Mouse (Mus musculus) E14TG2a.4 (cell line): ENCODE results near the gene Hpgd.

ENCODE experiments used
- CTCF ChIP-seq: conservative IDR thresholded peaks from 2 replicates; pipeline ENCODE4 v1.5.1; 2014; ENCODE audit warnings: low read length
- POU5F1 ChIP-seq: IDR thresholded peaks from 2 replicates; pipeline ENCODE4 v1.6.1; 2014; ENCODE audit warnings: low read length, borderline replicate concordance

GRCm38 (mm10) chr8:56277810-56278528, 16.4 kb upstream of the Hpgd start:
- TF ChIP-seq CTCF (no peak), POU5F1 (no peak)
